Mouse (Mus musculus) lung, adult 2 months (tissue): Measurements from ENCODE around the gene Bhlhe41.

Source experiments
- CTCF ChIP-seq: fragments of 200-500 bp; IDR thresholded peaks from 2 replicates; pipeline ENCODE4 v1.5.1; 2011; ENCODE audit warnings: mild to moderate bottlenecking, low read length, control low read depth; ENCODE audit not compliant: insufficient read depth
- POLR2A ChIP-seq: fragments of 200-500 bp; IDR thresholded peaks from 2 replicates; pipeline ENCODE4 v1.6.1; 2011; ENCODE audit warnings: low read depth, mild to moderate bottlenecking, control low read depth, low read length, borderline replicate concordance; ENCODE audit errors: extremely low read depth

DNA sequence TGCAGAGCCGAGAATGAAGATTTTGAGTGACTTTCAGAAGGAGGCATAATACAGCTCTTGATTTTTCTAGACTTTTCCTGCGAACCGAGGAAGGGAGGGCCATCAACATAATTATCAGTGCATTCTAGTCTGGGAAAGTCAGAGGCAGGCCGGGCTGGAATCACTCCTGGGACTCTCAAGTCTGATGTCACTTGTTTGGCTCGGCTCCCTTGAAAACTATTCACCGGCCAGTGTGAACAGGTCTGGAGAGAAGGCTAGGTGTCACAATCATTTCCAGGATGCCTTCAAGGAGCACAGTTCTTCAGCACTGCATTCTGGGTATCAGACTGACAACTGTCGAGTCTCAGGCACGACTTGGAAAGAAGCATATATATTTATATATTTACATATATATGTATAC, 20.9 kb upstream of the Bhlhe41 start:
- TF ChIP-seq CTCF (no peak), POLR2A (no peak)
